Mouse (Mus musculus) hindbrain, embryonic 14.5 days (tissue): ENCODE results near the gene Dnajc17. TPM values are rescaled to one million over a fixed set of nuclear protein-coding genes. Genes with fewer than 3 reads are reported as not detected.
A peak's percentile ranks its signal among the peaks of the same experiment; 100 is the strongest.

Experiments
- ATAC-seq: fragments of 200-750 bp; cut with Nextera tagmentation; 2 replicates; pipeline ENCODE4 v1.8.0; 2017; ENCODE audit warnings: moderate number of reproducible peaks, mild to moderate bottlenecking, moderate TSS enrichment, moderate library complexity; ENCODE audit not compliant: low FRiP score
- DNase-seq: peaks from one replicate; pipeline ENCODE4 v3.0.0-alpha.2; 2015; ENCODE audit warnings: low spot score
- H3K27ac ChIP-seq: fragments of 300-500 bp; sonication (generic); 2 replicates; pipeline ENCODE4 v1.5.1; 2014; ENCODE audit warnings: mild to moderate bottlenecking, moderate library complexity
- H3K27me3 ChIP-seq: fragments of 300-500 bp; sonication (generic); 2 replicates; pipeline ENCODE4 v1.6.1; 2014; ENCODE audit warnings: mild to moderate bottlenecking, low read length, mixed read lengths; ENCODE audit not compliant: control insufficient read depth, insufficient read depth
- H3K36me3 ChIP-seq: fragments of 300-500 bp; sonication (generic); replicated peaks from 2 replicates; pipeline ENCODE4 v1.6.1; 2014; ENCODE audit not compliant: control insufficient read depth, insufficient read depth
- H3K4me1 ChIP-seq: fragments of 300-500 bp; sonication (generic); replicated peaks from 2 replicates; pipeline ENCODE4 v1.6.1; 2014; ENCODE audit warnings: antibody characterized with exemption, low read length, mixed read lengths; ENCODE audit not compliant: control insufficient read depth, insufficient read depth
- H3K4me2 ChIP-seq: fragments of 300-500 bp; sonication (generic); replicated peaks from 2 replicates; pipeline ENCODE4 v1.6.1; 2014; ENCODE audit warnings: mild to moderate bottlenecking, moderate library complexity
- H3K4me3 ChIP-seq: fragments of 300-500 bp; sonication (generic); replicated peaks from 2 replicates; pipeline ENCODE4 v1.5.1; 2014; ENCODE audit warnings: mild to moderate bottlenecking, low read length
- H3K9ac ChIP-seq: fragments of 300-500 bp; sonication (generic); 2 replicates; pipeline ENCODE4 v1.6.1; 2014
- H3K9me3 ChIP-seq: fragments of 300-500 bp; sonication (generic); 2 replicates; pipeline ENCODE4 v1.6.1; 2016; ENCODE audit warnings: low read length; ENCODE audit not compliant: control insufficient read depth
- WGBS: fragments of 180-500 bp; shearing (Covaris S2); extraction: QIAGEN DNeasy Blood & Tissue Kit; methylation state at CpG from one replicate; pipeline ENCODE4 v1.1.7; 2014; 5-methylcytosine and 5-hydroxymethylcytosine counted together
- polyA plus RNA-seq: library from polyadenylated mRNA; unstranded; fragments of >200 nt; fragmentation: Nextera tagmentation; extraction: Ambion mirVana; gene quantifications from 2 replicates; pipeline ENCODE4 v1.2.1, GENCODE M21; 2014

The Dnajc17 gene
- polyA plus RNA-seq, 1 experiment from 2014 or later = 20.1 TPM

- H3K36me3 ChIP-seq = no peaks in the 10 kb centered on the region
- H3K4me1 ChIP-seq = peaks cover 6% of the 10 kb centered on the region; the same call in 1 of the 2 replicates
- H3K27ac ChIP-seq = no peak overlapping the region
- no peaks in the 10 kb centered on the region for H3K9me3 ChIP-seq
- H3K4me2 ChIP-seq = no peak overlapping the region
- ATAC-seq = no peak
- no peak for DNase-seq
- H3K27me3 ChIP-seq = peaks cover 49% of the 10 kb centered on the region
- no peak overlapping the region for H3K9ac ChIP-seq
- WGBS = 51% methylated on average over 4 of the region's 4 CpGs
- H3K4me3 ChIP-seq = no peak overlapping the region
Measured at GRCm38 (mm10) chr2:119240075-119240818, 31.7 kb upstream of the Dnajc17 start.

GRCm38 (mm10) chr2:119238671-119239070 lies 30.1 kb upstream of the Dnajc17 start:
- H3K4me1 ChIP-seq = peaks cover 6% of the 10 kb centered on the region; the same call in 1 of the 2 replicates
- H3K36me3 ChIP-seq = no peaks in the 10 kb centered on the region
- no peak overlapping the region for H3K4me3 ChIP-seq
- WGBS = 77% methylated on average over 2 of the region's 2 CpGs
- H3K9me3 ChIP-seq = no peaks in the 10 kb centered on the region
- no peak overlapping the region for H3K27ac ChIP-seq
- no peak overlapping the region for H3K4me2 ChIP-seq
- ATAC-seq = no peak
- no peak overlapping the region for H3K9ac ChIP-seq
- DNase-seq = no peak
- H3K27me3 ChIP-seq = peaks cover 60% of the 10 kb centered on the region

- H3K27ac ChIP-seq = no peak overlapping the region
- no peaks in the 10 kb centered on the region for H3K36me3 ChIP-seq
- WGBS = 1% methylated on average over 31 of the region's 31 CpGs
- peak overlapping the region; percentile 63 for H3K4me2 ChIP-seq
- H3K9me3 ChIP-seq = no peaks in the 10 kb centered on the region
- DNase-seq = no peak
- peak overlapping the region; percentile 34 for H3K4me3 ChIP-seq
- H3K4me1 ChIP-seq = peaks cover 6% of the 10 kb centered on the region; the same call in 1 of the 2 replicates
- no peak for ATAC-seq
- H3K9ac ChIP-seq = no peak overlapping the region
- peaks cover 60% of the 10 kb centered on the region for H3K27me3 ChIP-seq
Measured at GRCm38 (mm10) chr2:119237871-119238220, 29.3 kb upstream of the Dnajc17 start.

- Histone ChIP-seq H3K4me2 (peak within 1 kb of the TSS; percentile 63), H3K36me3 (no peaks in the 10 kb centered on the region), H3K27ac (no peak within 1 kb of the TSS), H3K27me3 (peaks cover 60% of the 10 kb centered on the region), H3K4me1 (peaks cover 6% of the 10 kb centered on the region; the same call in 1 of the 2 replicates), H3K4me3 (peak within 1 kb of the TSS; percentile 34), H3K9me3 (no peaks in the 10 kb centered on the region), H3K9ac (peak within 1 kb of the TSS; percentile 20; the same call in 1 of the 2 replicates)
- DNase-seq = no peak
- ATAC-seq = no peak
- under 1% methylated on average over 67 of the region's 73 CpGs for WGBS
Measured at GRCm38 (mm10) chr2:119237210-119237870, 28.7 kb upstream of the Dnajc17 start, which contains the start of gene Spint1. TSS of gene Spint1 (plus strand) at chr2:119237362.

GRCm38 (mm10) chr2:119236682-119237209 lies 28.2 kb upstream of the Dnajc17 start:
- ATAC-seq = no peak
- H3K4me3 ChIP-seq = peak overlapping the region; percentile 34
- no peak overlapping the region for H3K27ac ChIP-seq
- H3K36me3 ChIP-seq = no peaks in the 10 kb centered on the region
- no peaks in the 10 kb centered on the region for H3K9me3 ChIP-seq
- DNase-seq = no peak
- peaks cover 6% of the 10 kb centered on the region; the same call in 1 of the 2 replicates for H3K4me1 ChIP-seq
- peaks cover 60% of the 10 kb centered on the region for H3K27me3 ChIP-seq
- H3K4me2 ChIP-seq = peak overlapping the region; percentile 63
- 7% methylated on average over 25 of the region's 25 CpGs for WGBS
- peak overlapping the region; percentile 20; the same call in 1 of the 2 replicates for H3K9ac ChIP-seq

- Histone ChIP-seq H3K9ac (no peak within 1 kb of the TSS), H3K4me2 (no peak within 1 kb of the TSS), H3K4me1 (no peaks in the 10 kb centered on the region), H3K36me3 (no peaks in the 10 kb centered on the region), H3K27me3 (peaks cover 9% of the 10 kb centered on the region), H3K9me3 (no peaks in the 10 kb centered on the region), H3K4me3 (no peak within 1 kb of the TSS), H3K27ac (no peak within 1 kb of the TSS)
- WGBS = 74% methylated on average over 6 of the region's 6 CpGs
- no peak for DNase-seq
- no peak for ATAC-seq
Measured at GRCm38 (mm10) chr2:119229775-119230704, 21.4 kb upstream of the Dnajc17 start, which contains the start of gene Ppp1r14d. TSS of gene Ppp1r14d (minus strand) at chr2:119229906.

GRCm38 (mm10) chr2:119209176-119209507 lies 547 bp upstream of the Dnajc17 start:
- H3K27me3 ChIP-seq = no peaks in the 10 kb centered on the region
- peak overlapping the region; percentile 69 for H3K4me2 ChIP-seq
- DNase-seq = peak; percentile 33
- ATAC-seq = peak; percentile 2; the same call in 1 of the 2 replicates
- H3K9me3 ChIP-seq = no peaks in the 10 kb centered on the region
- H3K36me3 ChIP-seq = peaks cover 31% of the 10 kb centered on the region
- H3K4me1 ChIP-seq = peaks cover 11% of the 10 kb centered on the region; the same call in 1 of the 2 replicates
- peak overlapping the region; percentile 74 for H3K9ac ChIP-seq
- H3K4me3 ChIP-seq = peak overlapping the region; percentile 59
- H3K27ac ChIP-seq = peak overlapping the region; percentile 65; the same call in 1 of the 2 replicates
- 1% methylated on average over 13 of the region's 13 CpGs for WGBS

GRCm38 (mm10) chr2:119207961-119208343 lies 643 bp downstream of the Dnajc17 start:
- H3K27ac ChIP-seq = peak overlapping the region; percentile 74
- peak overlapping the region; percentile 71 for H3K4me2 ChIP-seq
- no peak for ATAC-seq
- peaks cover 11% of the 10 kb centered on the region; the same call in 1 of the 2 replicates for H3K4me1 ChIP-seq
- peaks cover 21% of the 10 kb centered on the region for H3K36me3 ChIP-seq
- H3K9ac ChIP-seq = peak overlapping the region; percentile 74
- no peaks in the 10 kb centered on the region for H3K27me3 ChIP-seq
- H3K4me3 ChIP-seq = peak overlapping the region; percentile 59
- H3K9me3 ChIP-seq = no peaks in the 10 kb centered on the region
- WGBS = 21% methylated on average over 6 of the region's 6 CpGs
- DNase-seq = no peak
